Mouse (Mus musculus) hindbrain, embryonic 11.5 days (tissue): ENCODE data around the gene Nfatc2ip. TPM values are rescaled to one million over a fixed set of nuclear protein-coding genes. Genes with fewer than 3 reads are reported as not detected.

Source experiments
- ATAC-seq: fragments of 200-750 bp; cut with Nextera tagmentation; 2 replicates; pipeline ENCODE4 v1.8.0; 2017; ENCODE audit warnings: mild to moderate bottlenecking, moderate TSS enrichment, moderate library complexity; ENCODE audit not compliant: low FRiP score
- DNase-seq: peaks from one replicate; pipeline ENCODE4 v3.0.0-alpha.2; 2015; ENCODE audit warnings: low spot score
- H3K27ac ChIP-seq: fragments of 300-500 bp; sonication (generic); 2 replicates; pipeline ENCODE4 v1.5.1; 2014; ENCODE audit warnings: mild to moderate bottlenecking, low read depth, low read length
- H3K27me3 ChIP-seq: fragments of 300-500 bp; sonication (generic); 2 replicates; pipeline ENCODE4 v1.6.1; 2014; ENCODE audit warnings: mild to moderate bottlenecking, low read length, moderate library complexity, mixed read lengths; ENCODE audit not compliant: control insufficient read depth, insufficient read depth
- H3K36me3 ChIP-seq: fragments of 300-500 bp; sonication (generic); 2 replicates; pipeline ENCODE4 v1.6.1; 2014; ENCODE audit warnings: mild to moderate bottlenecking, low read length, moderate library complexity, mixed read lengths; ENCODE audit not compliant: control insufficient read depth, insufficient read depth
- H3K4me1 ChIP-seq: fragments of 300-500 bp; sonication (generic); replicated peaks from 2 replicates; pipeline ENCODE4 v1.6.1; 2014; ENCODE audit warnings: low read length, mixed read lengths; ENCODE audit not compliant: control insufficient read depth, insufficient read depth
- H3K4me2 ChIP-seq: fragments of 300-500 bp; sonication (generic); replicated peaks from 2 replicates; pipeline ENCODE4 v1.6.1; 2014; ENCODE audit warnings: mild to moderate bottlenecking, low read depth, low read length
- H3K4me3 ChIP-seq: fragments of 300-500 bp; sonication (generic); 2 replicates; pipeline ENCODE4 v1.5.1; 2014; ENCODE audit warnings: low read depth, low read length
- H3K9ac ChIP-seq: fragments of 300-500 bp; sonication (generic); 2 replicates; pipeline ENCODE4 v1.6.1; 2014; ENCODE audit warnings: low read depth, low read length
- H3K9me3 ChIP-seq: fragments of 300-500 bp; sonication (generic); 2 replicates; pipeline ENCODE4 v1.6.1; 2016; ENCODE audit warnings: low read length; ENCODE audit not compliant: control insufficient read depth
- WGBS: fragments of 180-500 bp; shearing (Covaris S2); extraction: QIAGEN DNeasy Blood & Tissue Kit; methylation state at CpG from one replicate; pipeline ENCODE4 v1.1.7; 2014; 5-methylcytosine and 5-hydroxymethylcytosine counted together
- polyA plus RNA-seq: library from polyadenylated mRNA; unstranded; fragments of >200 nt; fragmentation: Nextera tagmentation; extraction: Ambion mirVana; gene quantifications from 2 replicates; pipeline ENCODE4 v1.2.1, GENCODE M21; 2014

The Nfatc2ip gene
- polyA plus RNA-seq, 1 experiment from 2014 or later = 5.2 TPM

DNA sequence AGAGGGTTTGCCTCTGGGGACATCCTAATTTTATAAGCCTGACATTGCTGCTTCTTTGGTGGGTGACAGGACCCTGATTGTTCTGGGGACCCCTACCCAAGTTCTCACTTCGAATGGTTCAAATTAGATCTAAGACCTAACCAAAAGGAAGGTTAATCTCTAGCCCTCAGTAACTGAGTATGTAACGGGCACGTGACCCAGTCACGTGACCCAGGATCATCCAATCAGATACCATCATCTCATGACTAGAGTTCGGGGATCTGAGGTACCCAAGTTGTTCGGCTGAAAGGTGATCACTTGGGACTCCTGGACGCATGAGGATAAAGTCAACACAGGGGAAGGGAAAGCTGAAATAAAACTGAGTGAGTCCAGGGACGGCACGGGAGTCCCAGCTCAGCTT is 23.5 kb downstream of the Nfatc2ip start:
- Histone ChIP-seq H3K4me2 (no peak overlapping the region), H3K36me3 (no peaks in the 10 kb centered on the region), H3K27me3 (no peaks in the 10 kb centered on the region), H3K27ac (no peak overlapping the region), H3K4me1 (peaks cover 7% of the 10 kb centered on the region), H3K9ac (no peak overlapping the region), H3K4me3 (no peak overlapping the region), H3K9me3 (no peaks in the 10 kb centered on the region)
- no peak for DNase-seq
- WGBS = 90% methylated on average over 9 of the region's 9 CpGs
- no peak for ATAC-seq

DNA sequence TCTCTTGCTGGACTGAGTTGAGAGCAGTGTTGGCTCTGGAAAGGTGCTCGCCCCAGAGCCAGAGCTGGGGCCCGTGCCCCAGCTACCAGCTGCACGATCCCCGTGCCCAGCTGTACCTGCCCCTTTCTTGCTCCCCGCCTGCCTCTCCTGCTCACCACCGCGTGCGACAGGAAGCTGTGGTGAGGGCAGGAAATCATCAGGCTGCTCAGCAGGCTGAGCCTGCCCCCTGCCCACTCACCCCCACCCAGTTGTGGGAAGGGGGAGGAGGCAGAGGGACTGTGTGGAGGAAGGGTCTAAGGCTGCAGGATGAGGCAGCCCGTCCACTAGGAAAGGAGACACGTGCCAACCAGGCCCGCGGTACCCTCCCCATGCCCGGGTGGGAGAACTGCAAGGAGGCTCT is 27.1 kb downstream of the Nfatc2ip start, which contains the start of gene Lat:
Lat (minus strand) TSS at position 178 of the 400 bp plus-strand sequence.
- no peak within 1 kb of the TSS for H3K27ac ChIP-seq
- ATAC-seq (no peak), DNase-seq (no peak)
- 82% methylated on average over 13 of the region's 13 CpGs for WGBS
- no peak within 1 kb of the TSS for H3K4me3 ChIP-seq
- no peaks in the 10 kb centered on the region for H3K27me3 ChIP-seq
- no peaks in the 10 kb centered on the region for H3K4me1 ChIP-seq
- no peak within 1 kb of the TSS for H3K4me2 ChIP-seq
- H3K9me3 ChIP-seq = no peaks in the 10 kb centered on the region
- no peaks in the 10 kb centered on the region for H3K36me3 ChIP-seq
- no peak within 1 kb of the TSS for H3K9ac ChIP-seq

DNA sequence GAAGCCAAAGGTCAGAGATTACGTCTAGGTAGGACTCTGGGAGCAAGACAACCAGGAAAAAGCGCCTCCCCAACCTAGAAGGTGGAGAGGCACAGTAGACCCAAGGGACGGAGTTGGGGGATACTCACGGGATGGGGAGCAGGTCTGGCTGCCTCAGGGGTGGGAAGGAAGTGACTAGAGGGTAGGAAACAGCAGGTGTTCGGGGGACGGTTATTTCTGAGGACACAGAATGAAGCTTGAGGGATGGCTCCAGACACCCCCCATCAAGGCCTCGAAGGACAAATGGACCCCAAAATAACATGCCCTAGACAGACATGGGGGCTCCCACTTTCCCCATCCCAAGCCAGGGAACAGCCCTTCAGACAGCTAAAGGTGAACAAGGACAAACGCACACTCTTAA is 28.2 kb downstream of the Nfatc2ip start:
- no peak overlapping the region for H3K27ac ChIP-seq
- no peak overlapping the region for H3K9ac ChIP-seq
- no peak for ATAC-seq
- 78% methylated on average over 8 of the region's 8 CpGs for WGBS
- no peak overlapping the region for H3K4me2 ChIP-seq
- no peaks in the 10 kb centered on the region for H3K4me1 ChIP-seq
- H3K27me3 ChIP-seq = no peaks in the 10 kb centered on the region
- H3K36me3 ChIP-seq = no peaks in the 10 kb centered on the region
- DNase-seq = no peak
- H3K9me3 ChIP-seq = no peaks in the 10 kb centered on the region
- H3K4me3 ChIP-seq = no peak overlapping the region

DNA sequence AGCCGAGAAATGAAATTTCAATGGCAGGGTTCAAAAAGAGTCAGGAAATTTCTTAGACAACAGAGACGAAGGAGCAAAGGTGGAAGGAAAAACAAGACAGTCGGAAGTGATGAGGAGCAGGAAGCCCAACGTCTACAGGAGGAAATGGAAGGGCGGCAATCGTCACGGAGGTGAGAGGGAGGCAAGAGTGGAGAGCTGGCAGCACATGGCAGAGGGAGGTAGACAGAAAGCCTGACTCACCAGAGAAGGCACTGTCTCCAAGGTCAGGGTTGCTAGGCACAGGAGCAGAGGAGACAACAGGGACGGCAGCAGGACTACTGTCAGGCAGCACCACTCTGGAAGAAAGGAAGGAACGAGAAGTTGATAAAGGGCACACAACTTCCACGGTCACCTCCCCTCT is 28.9 kb downstream of the Nfatc2ip start:
- Histone ChIP-seq H3K9me3 (no peaks in the 10 kb centered on the region), H3K27ac (no peak overlapping the region), H3K4me2 (no peak overlapping the region), H3K36me3 (no peaks in the 10 kb centered on the region), H3K4me1 (no peaks in the 10 kb centered on the region), H3K4me3 (no peak overlapping the region), H3K9ac (no peak overlapping the region), H3K27me3 (no peaks in the 10 kb centered on the region)
- no peak for ATAC-seq
- no peak for DNase-seq
- WGBS = 90% methylated on average over 10 of the region's 10 CpGs

DNA sequence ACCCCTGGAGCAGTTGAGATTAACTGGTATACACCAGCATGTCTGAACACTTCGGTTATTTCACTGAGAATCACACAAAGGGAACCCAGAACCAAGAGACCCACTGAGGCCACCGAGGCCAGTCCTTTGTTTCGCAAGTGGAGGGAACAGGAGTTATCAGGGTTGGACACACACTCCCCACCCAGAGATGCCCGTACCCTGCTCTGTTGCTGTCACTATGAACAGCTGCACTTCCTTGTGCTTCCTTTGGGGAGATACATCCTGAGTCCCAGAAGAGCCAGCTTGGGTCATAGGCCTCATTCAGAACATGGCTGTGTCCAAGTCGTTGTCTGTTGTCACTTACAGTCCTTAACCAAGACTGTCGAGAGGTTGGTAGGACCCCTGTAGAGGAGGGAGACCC is 33.5 kb downstream of the Nfatc2ip start:
- H3K4me1 ChIP-seq = no peaks in the 10 kb centered on the region
- WGBS = 84% methylated on average over 6 of the region's 6 CpGs
- H3K4me2 ChIP-seq = no peak overlapping the region
- no peaks in the 10 kb centered on the region for H3K27me3 ChIP-seq
- H3K9me3 ChIP-seq = no peaks in the 10 kb centered on the region
- H3K4me3 ChIP-seq = no peak overlapping the region
- ATAC-seq (no peak), DNase-seq (no peak)
- no peak overlapping the region for H3K27ac ChIP-seq
- H3K9ac ChIP-seq = no peak overlapping the region
- no peaks in the 10 kb centered on the region for H3K36me3 ChIP-seq

DNA sequence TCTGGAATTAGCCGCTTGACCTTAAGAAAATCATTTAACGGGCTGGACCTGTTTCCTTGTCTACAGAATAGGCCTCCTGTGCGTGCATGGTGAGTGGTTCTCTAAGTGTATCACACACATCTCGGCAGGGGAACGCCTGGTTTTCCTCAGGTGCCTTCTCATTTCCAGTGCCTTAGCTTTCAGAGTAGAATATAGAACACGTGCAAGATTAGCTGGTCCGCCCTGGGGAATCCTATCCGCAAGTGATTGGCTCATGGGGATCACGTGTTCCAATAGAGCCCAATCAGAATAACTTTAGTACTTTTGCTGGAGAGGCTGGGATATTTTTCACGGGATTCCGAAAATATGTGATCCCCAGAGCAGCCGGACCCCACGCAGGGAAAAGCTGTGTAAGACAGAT is 37.5 kb downstream of the Nfatc2ip start:
- ATAC-seq (no peak), DNase-seq (no peak)
- WGBS = 79% methylated on average over 13 of the region's 13 CpGs
- Histone ChIP-seq H3K4me1 (no peaks in the 10 kb centered on the region), H3K27me3 (no peaks in the 10 kb centered on the region), H3K36me3 (no peaks in the 10 kb centered on the region), H3K4me2 (no peak overlapping the region), H3K4me3 (no peak overlapping the region), H3K27ac (no peak overlapping the region), H3K9ac (no peak overlapping the region), H3K9me3 (no peaks in the 10 kb centered on the region)

DNA sequence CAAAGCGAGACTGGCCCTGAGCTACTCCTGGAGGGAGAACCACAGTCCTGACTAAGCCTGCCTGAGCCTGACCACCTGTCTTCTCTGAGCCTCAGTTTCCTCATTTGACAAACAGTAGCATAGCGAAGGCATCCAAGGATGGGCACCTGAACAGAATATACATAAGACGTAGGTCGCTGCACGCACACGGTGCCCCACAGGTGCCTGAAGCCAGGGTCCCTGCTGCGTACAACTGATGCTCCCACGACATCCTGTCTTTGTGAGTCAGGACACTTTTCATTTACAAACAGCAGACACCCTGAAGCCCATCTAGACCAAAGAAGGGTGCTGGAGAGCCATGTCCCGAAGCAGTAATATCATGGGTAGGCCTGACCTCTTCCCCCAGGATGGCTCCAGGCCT is 38.1 kb downstream of the Nfatc2ip start:
- H3K9me3 ChIP-seq = no peaks in the 10 kb centered on the region
- ATAC-seq (no peak), DNase-seq (no peak)
- WGBS = 89% methylated on average over 9 of the region's 9 CpGs
- no peak overlapping the region for H3K9ac ChIP-seq
- H3K4me3 ChIP-seq = no peak overlapping the region
- no peak overlapping the region for H3K27ac ChIP-seq
- no peak overlapping the region for H3K4me2 ChIP-seq
- H3K4me1 ChIP-seq = no peaks in the 10 kb centered on the region
- H3K27me3 ChIP-seq = no peaks in the 10 kb centered on the region
- no peaks in the 10 kb centered on the region for H3K36me3 ChIP-seq

DNA sequence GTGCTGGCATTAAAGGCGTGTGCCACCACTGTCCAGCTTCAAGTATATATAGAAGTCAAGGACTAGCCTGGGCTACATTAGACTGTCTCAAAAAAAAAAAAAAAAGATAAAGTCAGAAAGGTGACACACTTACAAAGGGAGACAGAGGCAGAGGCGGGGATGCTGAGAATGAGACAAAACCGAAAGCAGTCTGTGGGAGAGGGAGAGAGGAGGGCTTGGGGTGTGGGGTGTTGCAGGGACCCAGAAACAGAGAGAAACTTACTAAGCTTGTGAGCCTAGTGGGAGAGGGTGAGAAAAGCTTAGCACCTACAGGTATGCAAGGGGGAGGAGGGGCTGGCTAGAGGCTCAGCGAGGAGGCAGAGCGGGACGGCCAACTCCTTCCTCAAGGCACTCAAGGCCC is 38.7 kb downstream of the Nfatc2ip start:
- ATAC-seq (no peak), DNase-seq (no peak)
- no peaks in the 10 kb centered on the region for H3K27me3 ChIP-seq
- no peaks in the 10 kb centered on the region for H3K9me3 ChIP-seq
- no peaks in the 10 kb centered on the region for H3K36me3 ChIP-seq
- no peaks in the 10 kb centered on the region for H3K4me1 ChIP-seq
- no peak overlapping the region for H3K9ac ChIP-seq
- no peak overlapping the region for H3K4me3 ChIP-seq
- WGBS = 79% methylated on average over 6 of the region's 6 CpGs
- H3K4me2 ChIP-seq = no peak overlapping the region
- H3K27ac ChIP-seq = no peak overlapping the region

DNA sequence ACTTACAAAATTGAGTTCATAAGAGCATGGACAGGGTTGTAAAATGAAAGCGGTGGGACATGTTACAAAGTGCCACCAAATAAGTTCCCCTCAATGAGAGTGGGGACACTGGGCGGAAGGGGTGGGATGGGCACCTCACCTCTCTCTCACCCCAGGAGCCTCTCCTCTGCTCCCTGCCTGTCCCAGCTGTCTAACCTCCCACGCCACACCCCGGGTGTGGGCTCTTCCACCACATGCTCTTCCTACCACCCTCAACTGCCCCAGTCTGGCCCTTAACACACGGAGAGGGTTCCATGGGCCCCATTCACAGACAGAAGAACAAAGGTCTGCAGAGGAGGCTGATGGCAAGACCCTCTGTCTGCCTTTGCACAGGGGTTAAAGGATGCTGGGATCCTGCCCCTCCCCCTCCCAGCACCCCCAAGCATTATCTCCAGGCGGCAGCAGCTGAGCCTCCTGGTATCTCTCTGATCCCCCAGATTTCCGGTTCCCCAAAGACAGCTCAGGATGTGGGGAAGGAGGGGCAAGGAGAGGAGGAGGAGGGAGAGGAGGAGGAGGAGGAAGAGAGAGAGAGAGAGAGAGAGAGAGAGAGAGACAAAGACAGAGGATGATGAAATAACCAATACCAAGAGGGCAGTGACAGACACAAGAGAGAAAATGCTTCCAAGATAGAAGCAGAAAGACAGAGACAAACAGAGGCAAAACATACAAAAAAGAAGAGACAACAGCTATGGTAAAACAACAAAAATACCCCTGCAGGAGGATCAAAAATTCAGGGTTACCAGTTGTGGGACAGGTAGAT is 39.5 kb downstream of the Nfatc2ip start:
- ATAC-seq (no peak), DNase-seq (no peak)
- Histone ChIP-seq H3K4me1 (no peaks in the 10 kb centered on the region), H3K36me3 (no peaks in the 10 kb centered on the region), H3K4me3 (no peak overlapping the region), H3K9ac (no peak overlapping the region), H3K27me3 (no peaks in the 10 kb centered on the region), H3K9me3 (no peaks in the 10 kb centered on the region), H3K4me2 (no peak overlapping the region), H3K27ac (no peak overlapping the region)
- 60% methylated on average over 7 of the region's 7 CpGs for WGBS
